Mouse (Mus musculus) kidney, embryonic 16.5 days (tissue): ENCODE results near the gene Srrm4. TPM values are rescaled to one million over a fixed set of nuclear protein-coding genes. Genes with fewer than 3 reads are reported as not detected.
A peak's percentile ranks its signal among the peaks of the same experiment; 100 is the strongest.

Experiments
- ATAC-seq: fragments of 200-750 bp; cut with Nextera tagmentation; 2 replicates; pipeline ENCODE4 v1.8.0; 2017; ENCODE audit warnings: moderate TSS enrichment; ENCODE audit not compliant: low FRiP score, low TSS enrichment
- H3K27ac ChIP-seq: fragments of 300-500 bp; sonication (generic); 2 replicates; pipeline ENCODE4 v1.5.1; 2014; ENCODE audit warnings: low read length
- H3K27me3 ChIP-seq: fragments of 300-500 bp; sonication (generic); 2 replicates; pipeline ENCODE4 v1.6.1; 2014; ENCODE audit warnings: low read length, control low read depth, mixed read lengths; ENCODE audit not compliant: insufficient read depth
- H3K36me3 ChIP-seq: fragments of 300-500 bp; sonication (generic); 2 replicates; pipeline ENCODE4 v1.6.1; 2014; ENCODE audit warnings: low read length, control low read depth, mixed read lengths; ENCODE audit not compliant: insufficient read depth
- H3K4me1 ChIP-seq: fragments of 300-500 bp; sonication (generic); 2 replicates; pipeline ENCODE4 v1.6.1; 2014; ENCODE audit warnings: low read length, control low read depth, mixed read lengths; ENCODE audit not compliant: insufficient read depth
- H3K4me2 ChIP-seq: fragments of 300-500 bp; sonication (generic); replicated peaks from 2 replicates; pipeline ENCODE4 v1.6.1; 2014; ENCODE audit warnings: low read depth, low read length
- H3K4me3 ChIP-seq: fragments of 300-500 bp; sonication (generic); 2 replicates; pipeline ENCODE4 v1.5.1; 2014; ENCODE audit warnings: mild to moderate bottlenecking, low read length
- H3K9ac ChIP-seq: fragments of 300-500 bp; sonication (generic); replicated peaks from 2 replicates; pipeline ENCODE4 v1.6.1; 2014; ENCODE audit warnings: low read length
- H3K9me3 ChIP-seq: fragments of 300-500 bp; sonication (generic); 2 replicates; pipeline ENCODE4 v1.6.1; 2016; ENCODE audit warnings: low read length, control low read depth
- WGBS: fragments of 180-500 bp; shearing (Covaris S2); extraction: QIAGEN DNeasy Blood & Tissue Kit; methylation state at CpG from one replicate; pipeline ENCODE4 v1.1.7; 2014; 5-methylcytosine and 5-hydroxymethylcytosine counted together
- polyA plus RNA-seq: library from polyadenylated mRNA; unstranded; fragments of >200 nt; fragmentation: Nextera tagmentation; extraction: Ambion mirVana; gene quantifications from 2 replicates; pipeline ENCODE4 v1.2.1, GENCODE M21; 2015

Srrm4 gene
- polyA plus RNA-seq, 1 experiment from 2014 or later = 0.40 TPM

DNA sequence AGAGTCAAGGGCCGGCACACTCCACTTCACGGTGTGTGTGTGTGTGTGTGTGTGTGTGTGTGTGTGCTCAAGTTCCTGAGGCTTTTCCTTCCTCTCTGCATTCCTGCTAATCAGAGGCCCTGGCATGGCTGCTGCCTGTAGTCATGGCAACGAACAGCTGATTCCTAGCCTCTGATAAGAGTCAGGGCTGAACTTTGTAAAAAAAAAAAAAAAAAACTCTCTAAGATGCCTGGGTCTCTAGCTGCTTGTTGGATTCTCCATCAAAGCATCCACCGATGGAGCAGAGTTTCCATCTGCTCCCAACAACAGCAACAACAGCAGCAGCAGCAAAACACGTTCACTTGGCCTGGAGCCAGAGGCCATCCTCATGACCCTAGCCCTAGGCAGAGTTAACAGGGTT, 106.5 kb downstream of the Srrm4 start:
- Histone ChIP-seq H3K27me3 (no peaks in the 10 kb centered on the region), H3K9me3 (no peaks in the 10 kb centered on the region), H3K4me3 (no peak overlapping the region), H3K36me3 (no peaks in the 10 kb centered on the region), H3K27ac (no peak overlapping the region), H3K9ac (no peak overlapping the region), H3K4me1 (peaks cover 11% of the 10 kb centered on the region; the same call in 1 of the 2 replicates), H3K4me2 (no peak overlapping the region)
- peak; percentile 80; the same call in 1 of the 2 replicates for ATAC-seq
- 19% methylated on average over 5 of the region's 5 CpGs for WGBS

DNA sequence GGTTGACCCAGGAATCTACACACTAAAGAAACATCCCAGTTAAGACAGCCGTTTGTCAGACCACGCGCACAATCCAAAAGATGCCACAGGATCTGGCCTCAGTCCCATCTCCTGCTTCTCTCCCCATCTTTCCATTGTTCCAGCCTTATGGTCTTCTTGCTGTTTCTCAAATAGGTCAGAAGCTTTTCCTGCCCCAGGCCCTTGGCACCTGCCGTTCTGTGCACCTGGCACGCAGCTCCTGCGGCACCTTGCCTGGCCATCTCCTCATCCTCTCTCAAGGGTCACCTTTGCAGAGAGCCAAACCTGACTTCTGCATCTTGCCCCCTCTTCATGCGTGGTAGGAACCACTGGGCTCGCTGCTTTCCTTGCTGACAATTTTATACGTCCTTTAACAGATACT, 107.4 kb downstream of the Srrm4 start:
- WGBS = 89% methylated on average over 9 of the region's 9 CpGs
- H3K27me3 ChIP-seq = no peaks in the 10 kb centered on the region
- H3K9me3 ChIP-seq = no peaks in the 10 kb centered on the region
- no peak overlapping the region for H3K27ac ChIP-seq
- H3K9ac ChIP-seq = no peak overlapping the region
- no peak for ATAC-seq
- no peak overlapping the region for H3K4me3 ChIP-seq
- no peak overlapping the region for H3K4me2 ChIP-seq
- H3K36me3 ChIP-seq = no peaks in the 10 kb centered on the region
- H3K4me1 ChIP-seq = peaks cover 11% of the 10 kb centered on the region; the same call in 1 of the 2 replicates

DNA sequence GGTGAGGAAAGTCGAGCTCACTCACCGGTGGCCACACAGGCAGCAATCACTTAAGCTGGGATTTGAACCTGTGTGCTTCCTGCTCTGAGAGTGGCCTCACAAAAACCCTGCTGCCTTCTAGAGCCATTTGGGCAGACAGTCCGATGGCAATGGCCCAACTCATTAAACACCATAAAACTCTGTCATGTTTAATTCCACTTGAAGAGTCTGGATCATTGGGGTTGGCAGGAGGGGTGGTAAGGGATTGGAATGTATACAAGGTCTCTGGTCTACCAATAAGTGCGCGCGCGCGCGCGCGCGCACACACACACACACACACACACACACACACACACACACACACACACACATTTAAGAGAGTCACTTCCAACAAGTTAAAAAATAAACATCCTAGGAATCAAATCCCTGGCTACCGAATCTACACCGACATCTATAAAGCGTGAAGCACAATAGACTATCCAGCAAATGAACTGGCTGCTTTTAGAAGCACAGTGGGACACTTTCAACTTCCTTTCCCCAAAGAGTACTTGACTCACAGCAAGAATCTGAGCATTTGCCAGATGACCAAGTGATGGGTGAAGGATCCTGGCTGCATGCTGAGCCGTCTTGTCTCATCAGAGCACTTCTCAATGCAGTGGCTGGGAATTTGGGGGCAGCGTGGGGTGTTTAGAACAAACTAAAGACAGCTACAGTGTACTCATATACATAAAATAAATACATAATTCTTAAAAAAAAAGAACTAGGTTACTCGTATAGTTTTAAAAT, 112.8 kb downstream of the Srrm4 start:
- no peak for ATAC-seq
- H3K9me3 ChIP-seq = no peaks in the 10 kb centered on the region
- H3K27ac ChIP-seq = no peak overlapping the region
- H3K9ac ChIP-seq = no peak overlapping the region
- H3K36me3 ChIP-seq = no peaks in the 10 kb centered on the region
- WGBS = 88% methylated on average over 18 of the region's 18 CpGs
- H3K4me2 ChIP-seq = no peak overlapping the region
- 0 out of 2 replicates have a peak, but pooled peaks cover 3% of the 10 kb centered on the region for H3K4me1 ChIP-seq
- no peak overlapping the region for H3K4me3 ChIP-seq
- H3K27me3 ChIP-seq = no peaks in the 10 kb centered on the region

DNA sequence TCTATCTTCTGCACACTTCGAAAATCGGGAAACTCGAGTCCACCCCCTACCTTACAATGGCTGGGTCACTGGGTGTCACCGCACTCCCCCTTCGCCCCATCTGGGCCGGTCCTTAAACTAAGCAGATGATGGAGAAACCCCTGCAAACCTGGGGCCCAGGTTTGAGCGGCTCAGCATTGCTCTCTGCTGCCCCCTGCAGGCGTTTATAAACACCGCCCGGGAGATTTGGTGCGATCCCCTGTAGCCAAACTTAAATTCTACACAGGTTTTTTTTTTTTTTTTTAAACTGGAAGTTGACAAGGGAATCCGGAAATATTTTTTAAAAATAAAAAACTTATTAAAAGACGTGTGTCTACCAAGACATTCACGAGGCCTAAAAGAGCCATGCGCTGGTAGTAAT, 115.6 kb downstream of the Srrm4 start:
- WGBS = 10% methylated on average over 15 of the region's 15 CpGs
- Histone ChIP-seq H3K27me3 (no peaks in the 10 kb centered on the region), H3K4me2 (no peak overlapping the region), H3K4me3 (no peak overlapping the region), H3K4me1 (0 out of 2 replicates have a peak, but pooled peaks cover 3% of the 10 kb centered on the region), H3K9me3 (no peaks in the 10 kb centered on the region), H3K9ac (no peak overlapping the region), H3K36me3 (no peaks in the 10 kb centered on the region), H3K27ac (no peak overlapping the region)
- ATAC-seq = no peak

DNA sequence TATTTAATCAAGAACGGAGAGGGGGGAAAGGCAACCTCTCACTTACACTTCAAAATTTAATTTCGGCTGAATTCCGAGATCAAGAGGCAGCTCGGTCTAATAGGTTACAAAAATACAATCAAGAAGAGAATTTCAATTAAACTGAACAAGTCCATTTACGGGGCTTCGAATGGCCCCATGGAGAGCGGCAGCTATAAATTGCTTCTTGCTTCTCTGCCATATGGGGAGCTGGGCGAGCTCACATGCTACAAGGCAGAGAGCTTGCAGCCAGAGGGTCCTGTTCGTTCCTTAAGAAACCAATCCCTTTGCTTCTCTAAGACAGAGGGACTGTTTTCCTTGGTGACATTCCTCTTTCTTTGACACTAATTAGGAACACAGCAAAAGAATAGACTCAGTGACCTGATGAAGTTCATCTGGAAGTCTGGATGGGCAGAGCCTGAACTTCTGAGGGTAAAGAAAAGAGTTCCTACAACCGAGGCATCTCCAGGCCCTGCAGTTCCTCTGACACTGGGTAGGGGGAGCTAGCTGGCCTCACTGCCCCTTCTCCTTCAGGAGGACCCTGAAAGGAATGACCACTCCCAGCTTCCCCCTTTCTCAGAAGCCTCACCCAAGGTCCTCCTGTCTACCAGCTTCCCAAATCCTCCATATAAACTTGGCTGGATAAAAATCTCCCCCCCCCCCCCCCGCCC, 130.1 kb downstream of the Srrm4 start:
- no peak overlapping the region for H3K27ac ChIP-seq
- 41% methylated on average over 11 of the region's 11 CpGs for WGBS
- H3K9me3 ChIP-seq = peaks cover 7% of the 10 kb centered on the region; the same call in 1 of the 2 replicates
- H3K27me3 ChIP-seq = no peaks in the 10 kb centered on the region
- H3K9ac ChIP-seq = no peak overlapping the region
- no peaks in the 10 kb centered on the region for H3K36me3 ChIP-seq
- no peaks in the 10 kb centered on the region for H3K4me1 ChIP-seq
- no peak for ATAC-seq
- H3K4me3 ChIP-seq = no peak overlapping the region
- no peak overlapping the region for H3K4me2 ChIP-seq

DNA sequence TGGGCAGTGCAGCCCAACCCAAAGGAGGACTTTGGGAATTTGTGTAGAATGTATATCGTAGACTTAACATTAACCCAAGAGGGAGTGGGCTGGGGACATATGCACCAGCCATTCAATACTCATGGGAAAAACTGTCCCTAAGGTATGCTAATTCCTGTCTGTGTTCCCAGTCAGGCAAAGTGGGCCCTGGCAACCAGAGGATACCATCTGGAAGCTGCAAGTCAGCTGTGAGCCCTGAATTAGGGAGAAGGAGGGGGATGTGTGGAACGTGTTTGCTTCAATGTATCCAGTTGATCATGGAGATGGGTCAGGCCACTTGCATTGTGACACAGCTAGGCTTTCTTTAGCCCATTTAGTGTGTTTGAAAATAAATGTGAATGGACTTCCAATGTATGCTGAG, 131.6 kb downstream of the Srrm4 start:
- 88% methylated on average over 2 of the region's 2 CpGs for WGBS
- Histone ChIP-seq H3K4me2 (no peak overlapping the region), H3K9me3 (no peaks in the 10 kb centered on the region), H3K4me1 (no peaks in the 10 kb centered on the region), H3K9ac (no peak overlapping the region), H3K27ac (no peak overlapping the region), H3K27me3 (no peaks in the 10 kb centered on the region), H3K36me3 (no peaks in the 10 kb centered on the region), H3K4me3 (no peak overlapping the region)
- no peak for ATAC-seq

DNA sequence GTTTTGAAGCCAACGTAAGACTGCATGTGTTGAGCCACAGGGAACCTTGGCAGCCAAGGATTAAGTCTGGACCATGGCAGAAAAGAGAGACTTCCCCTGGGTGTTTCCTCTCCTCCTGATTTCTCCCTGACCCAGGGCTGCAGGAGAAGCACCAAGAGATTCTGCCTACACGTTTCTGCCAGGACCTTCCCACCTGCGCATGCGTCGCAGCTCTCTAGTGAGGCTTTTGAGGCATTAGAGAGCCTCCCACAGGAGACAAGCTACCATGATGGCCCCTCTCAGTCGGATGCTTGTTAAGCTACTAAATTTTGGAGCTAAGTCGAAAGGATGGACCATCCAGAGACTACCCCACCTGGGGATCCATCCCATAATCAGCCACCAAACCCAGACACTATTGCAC, 133.8 kb downstream of the Srrm4 start:
- Histone ChIP-seq H3K9ac (no peak overlapping the region), H3K36me3 (no peaks in the 10 kb centered on the region), H3K4me1 (peaks cover 4% of the 10 kb centered on the region), H3K27me3 (no peaks in the 10 kb centered on the region), H3K27ac (no peak overlapping the region), H3K4me3 (no peak overlapping the region), H3K9me3 (no peaks in the 10 kb centered on the region), H3K4me2 (no peak overlapping the region)
- 82% methylated on average over 7 of the region's 7 CpGs for WGBS
- no peak for ATAC-seq

DNA sequence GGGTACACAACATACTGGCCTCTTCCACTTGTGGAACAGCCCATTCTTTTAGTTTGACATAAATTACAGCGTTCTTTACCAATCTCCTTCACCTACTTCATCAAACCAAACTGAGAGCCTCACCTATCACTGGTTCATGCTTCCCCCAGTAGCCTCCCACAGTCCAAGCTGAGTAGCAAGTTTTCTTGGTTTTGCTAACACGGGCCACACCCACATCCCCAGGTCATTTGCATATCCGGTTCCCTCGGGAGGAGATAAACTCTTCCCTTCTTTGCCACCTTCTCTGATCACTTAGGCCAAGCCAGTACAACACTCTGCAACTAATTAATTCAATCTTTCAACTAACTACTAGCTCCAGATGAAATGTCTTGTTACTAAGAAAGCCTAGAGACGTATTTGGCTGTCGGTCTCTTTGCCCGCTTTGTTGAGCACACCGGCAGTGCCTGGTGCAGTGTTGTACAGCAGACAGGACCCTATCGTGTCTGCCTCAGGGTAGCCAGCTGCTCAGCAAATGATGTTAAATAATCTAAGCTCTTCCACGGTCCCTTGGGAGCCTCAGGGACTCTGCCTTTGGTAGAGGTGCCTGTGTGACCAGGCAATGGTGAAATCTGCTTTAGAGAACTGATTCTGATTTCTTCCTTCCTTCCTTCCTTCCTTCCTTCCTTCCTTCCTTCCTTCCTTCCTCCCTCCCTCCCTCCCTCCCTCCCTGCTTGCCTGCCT, 134.7 kb downstream of the Srrm4 start:
- H3K4me1 ChIP-seq = peaks cover 4% of the 10 kb centered on the region
- H3K36me3 ChIP-seq = no peaks in the 10 kb centered on the region
- peak overlapping the region; percentile 32 for H3K4me3 ChIP-seq
- ATAC-seq = no peak
- H3K27ac ChIP-seq = no peak overlapping the region
- no peaks in the 10 kb centered on the region for H3K9me3 ChIP-seq
- H3K4me2 ChIP-seq = peak overlapping the region; percentile 36; the same call in 1 of the 2 replicates
- WGBS = 37% methylated on average over 10 of the region's 10 CpGs
- H3K27me3 ChIP-seq = no peaks in the 10 kb centered on the region
- no peak overlapping the region for H3K9ac ChIP-seq

DNA sequence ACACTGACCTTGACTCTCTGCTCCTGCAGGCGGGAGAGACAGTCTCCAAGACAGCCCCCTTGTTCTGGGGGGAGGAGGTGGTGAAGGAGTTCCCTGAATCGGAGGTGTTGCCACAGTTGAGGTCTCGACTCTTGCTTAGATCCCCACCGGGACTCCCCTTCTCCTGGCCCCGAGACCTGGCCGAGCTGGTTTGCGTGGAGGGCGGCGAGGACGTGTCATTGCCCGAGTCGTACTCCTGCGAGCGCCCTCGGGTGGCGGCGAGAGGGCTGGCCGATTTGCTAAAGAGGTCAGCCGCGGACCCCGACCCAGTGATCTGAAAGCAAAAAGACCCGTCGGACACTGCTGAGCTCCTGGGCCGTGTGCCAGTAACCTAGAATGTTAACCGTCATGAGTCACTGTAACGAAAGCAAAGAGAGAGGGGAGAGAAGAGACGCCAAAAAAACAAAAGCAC, 138.2 kb downstream of the Srrm4 start:
- no peaks in the 10 kb centered on the region for H3K36me3 ChIP-seq
- H3K9ac ChIP-seq = peak overlapping the region; percentile 58
- no peaks in the 10 kb centered on the region for H3K9me3 ChIP-seq
- H3K4me1 ChIP-seq = peaks cover 4% of the 10 kb centered on the region
- peak overlapping the region; percentile 57 for H3K4me2 ChIP-seq
- WGBS = 3% methylated on average over 27 of the region's 27 CpGs
- H3K4me3 ChIP-seq = peak overlapping the region; percentile 41
- H3K27me3 ChIP-seq = no peaks in the 10 kb centered on the region
- 0 out of 2 replicates have a peak overlapping the region, but pooled peaks have one; percentile 18 for H3K27ac ChIP-seq
- ATAC-seq = 0 out of 2 replicates have a peak, but pooled peaks have one; percentile 83
